Mouse (Mus musculus): ENCODE measurements around the gene Elf2.

DNA sequence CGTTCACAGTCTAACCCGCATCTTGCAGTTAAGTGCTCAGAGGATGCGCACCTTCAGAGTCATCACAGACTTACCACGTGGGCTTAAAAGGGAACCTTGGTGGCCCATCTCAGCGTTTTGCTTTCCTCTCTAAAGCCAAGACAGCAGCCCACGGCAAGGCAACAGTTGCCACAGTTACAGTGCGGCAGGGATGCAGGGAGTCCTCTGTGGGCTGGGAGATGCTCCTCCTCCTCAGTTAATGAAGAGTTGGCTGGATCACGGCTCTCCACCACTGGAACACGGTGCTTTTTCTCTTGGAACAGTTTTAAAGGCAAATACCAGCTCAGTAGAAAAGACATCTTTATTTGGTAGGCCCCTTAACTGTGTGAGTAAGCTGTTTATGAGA, 111.7 kb downstream of the Elf2 start:
- TF ChIP-seq CTCF (conservative IDR thresholded peaks at IDR 0.05; ENCODE audit: insufficient read depth, insufficient read length, low read depth, low read length) (no peak), POLR2A (IDR thresholded peaks at IDR 0.05; ENCODE audit: low read depth, low read length) (no peak)
